Mouse (Mus musculus) bone marrow macrophage, adult 2 months (primary cell): ENCODE measurements around the gene Disp3.

Experiments
- CTCF ChIP-seq: IDR thresholded peaks from 2 replicates; pipeline ENCODE4 v1.5.1; 2012; ENCODE audit warnings: low read depth, mild to moderate bottlenecking, low read length, moderate library complexity
- POLR2A ChIP-seq: IDR thresholded peaks from 2 replicates; pipeline ENCODE4 v1.6.1; 2012; ENCODE audit warnings: mild to moderate bottlenecking, low read depth, low read length, borderline replicate concordance

- TF ChIP-seq POLR2A, result no peak
- no peak for TF ChIP-seq CTCF
These were observed 27.8 kb downstream of the Disp3 start for GRCm38 (mm10) chr4:148259941-148260340.
